Mouse (Mus musculus): ENCODE results near the gene Paqr5. TPM values are rescaled to one million over a fixed set of nuclear protein-coding genes. Genes with fewer than 3 reads are reported as not detected.

The Paqr5 gene
- polyA plus RNA-seq, 2 experiments, result 0.08 to 0.11 TPM

- Histone ChIP-seq H3K27ac (no peak overlapping the region), H3K9me3 (ENCODE audit: control insufficient read depth, low read length) (no peaks in the 10 kb centered on the region), H3K36me3 (replicated peaks; ENCODE audit: control insufficient read depth, insufficient read depth, low read depth) (no peaks in the 10 kb centered on the region), H3K27me3 (ENCODE audit: control insufficient read depth, insufficient read depth, low read length) (no peaks in the 10 kb centered on the region), H3K4me1 (replicated peaks; ENCODE audit: control insufficient read depth in 2 of 2, insufficient read depth in 2 of 2, low read length in 1 of 2) (no peaks in the 10 kb centered on the region), H3K4me3 (ENCODE audit: insufficient read depth in 1 of 2, low read depth in 2 of 2, low read length in 2 of 2) (no peak overlapping the region), H3K4me2 (ENCODE audit: low read depth) (no peak overlapping the region), H3K9ac (replicated peaks) (no peak overlapping the region)
- 55% methylated on average over 6 of the region's 6 CpGs for WGBS (ENCODE audit: insufficient replicate concordance)
- TF ChIP-seq EP300 (IDR thresholded peaks at IDR 0.05; ENCODE audit: low read depth) (no peak), CTCF (IDR thresholded peaks at IDR 0.05; ENCODE audit: low read depth) (no peak)
- peak in 1 of 3 experiments; percentile 5 for DNase-seq (ENCODE audit: low read depth in 3 of 3, low spot score in 3 of 3)
- ATAC-seq (ENCODE audit: insufficient read depth), result no peak
Observed at GRCm38 (mm10) chr9:61999653-62000420, 26.8 kb downstream of the Paqr5 start.

- no peaks in the 10 kb centered on the region for H3K9me3 ChIP-seq (ENCODE audit: control insufficient read depth, low read length)
- H3K27ac ChIP-seq, result no peak overlapping the region
- 55% methylated on average over 6 of the region's 6 CpGs for WGBS (ENCODE audit: insufficient replicate concordance)
- ATAC-seq (ENCODE audit: insufficient read depth) (no peak), DNase-seq (ENCODE audit: low read depth in 3 of 3, low spot score in 3 of 3) (peak in 1 of 3 experiments; percentile 27)
- no peak overlapping the region for H3K4me3 ChIP-seq (ENCODE audit: insufficient read depth in 1 of 2, low read depth in 2 of 2, low read length in 2 of 2)
- H3K4me1 ChIP-seq (replicated peaks; ENCODE audit: control insufficient read depth in 2 of 2, insufficient read depth in 2 of 2, low read length in 1 of 2), result no peaks in the 10 kb centered on the region
- H3K27me3 ChIP-seq (ENCODE audit: control insufficient read depth, insufficient read depth, low read length), result no peaks in the 10 kb centered on the region
- no peak for TF ChIP-seq EP300 (IDR thresholded peaks at IDR 0.05; ENCODE audit: low read depth)
- TF ChIP-seq CTCF (IDR thresholded peaks at IDR 0.05; ENCODE audit: low read depth), result no peak
- no peaks in the 10 kb centered on the region for H3K36me3 ChIP-seq (replicated peaks; ENCODE audit: control insufficient read depth, insufficient read depth, low read depth)
- no peak overlapping the region for H3K4me2 ChIP-seq (ENCODE audit: low read depth)
- no peak overlapping the region for H3K9ac ChIP-seq (replicated peaks)
Observed at GRCm38 (mm10) chr9:61997860-61998259, 28.8 kb downstream of the Paqr5 start.

DNA sequence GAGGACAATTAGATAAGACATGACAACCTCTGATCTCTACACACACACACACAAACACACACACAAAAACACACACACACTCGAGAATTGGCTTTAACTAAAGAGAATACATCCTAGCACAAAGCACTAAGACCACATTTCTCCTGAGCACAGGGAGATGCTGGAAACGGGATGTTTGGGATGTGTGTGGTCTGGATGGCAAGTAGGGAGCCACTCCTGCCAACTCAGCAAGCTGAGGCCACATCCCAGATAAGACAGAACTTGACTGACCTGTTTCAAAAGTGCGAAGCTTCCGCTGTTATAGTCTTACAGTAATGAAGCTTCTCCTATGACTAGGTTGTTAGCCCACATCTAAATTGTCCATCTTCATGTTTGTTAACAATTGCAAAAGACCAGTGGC, 35.5 kb downstream of the Paqr5 start:
- Histone ChIP-seq H3K4me1 (replicated peaks; ENCODE audit: control insufficient read depth in 2 of 2, insufficient read depth in 2 of 2, low read length in 1 of 2) (no peaks in the 10 kb centered on the region), H3K36me3 (replicated peaks; ENCODE audit: control insufficient read depth, insufficient read depth, low read depth) (no peaks in the 10 kb centered on the region), H3K4me3 (ENCODE audit: insufficient read depth in 1 of 2, low read depth in 2 of 2, low read length in 2 of 2) (no peak overlapping the region), H3K4me2 (ENCODE audit: low read depth) (no peak overlapping the region), H3K27me3 (ENCODE audit: control insufficient read depth, insufficient read depth, low read length) (no peaks in the 10 kb centered on the region), H3K9ac (replicated peaks) (no peak overlapping the region), H3K9me3 (ENCODE audit: control insufficient read depth, low read length) (no peaks in the 10 kb centered on the region), H3K27ac (no peak overlapping the region)
- WGBS (ENCODE audit: insufficient replicate concordance), result 50% methylated on average over 4 of the region's 4 CpGs
- DNase-seq (ENCODE audit: low read depth in 3 of 3, low spot score in 3 of 3) (no peak), ATAC-seq (ENCODE audit: insufficient read depth) (no peak)
- TF ChIP-seq EP300 (IDR thresholded peaks at IDR 0.05; ENCODE audit: low read depth) (no peak), CTCF (IDR thresholded peaks at IDR 0.05; ENCODE audit: low read depth) (no peak)

DNA sequence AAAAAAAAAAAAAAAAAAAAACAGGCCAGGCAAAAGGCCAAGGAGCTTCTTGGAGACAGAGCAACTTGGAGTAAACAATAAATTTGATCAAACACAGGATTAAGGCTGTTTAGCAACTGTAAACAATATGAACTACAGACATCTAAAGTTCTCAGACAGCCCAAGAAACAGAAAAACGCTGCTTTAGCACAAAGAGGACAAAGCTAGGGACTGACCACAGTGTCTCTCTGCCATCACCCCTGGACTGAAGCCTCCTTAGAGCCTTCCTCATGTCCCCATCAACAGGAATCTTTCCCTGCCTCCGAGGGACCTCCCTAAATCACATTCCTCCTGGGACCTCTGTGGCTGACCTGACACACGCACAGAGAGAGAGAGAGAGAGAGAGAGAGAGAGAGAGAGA, 35.9 kb downstream of the Paqr5 start:
- no peak overlapping the region for H3K4me3 ChIP-seq (ENCODE audit: insufficient read depth in 1 of 2, low read depth in 2 of 2, low read length in 2 of 2)
- H3K4me2 ChIP-seq (ENCODE audit: low read depth), result no peak overlapping the region
- H3K9me3 ChIP-seq (ENCODE audit: control insufficient read depth, low read length), result no peaks in the 10 kb centered on the region
- TF ChIP-seq CTCF (IDR thresholded peaks at IDR 0.05; ENCODE audit: low read depth) (no peak), EP300 (IDR thresholded peaks at IDR 0.05; ENCODE audit: low read depth) (no peak)
- 39% methylated on average over 3 of the region's 3 CpGs for WGBS (ENCODE audit: insufficient replicate concordance)
- H3K27me3 ChIP-seq (ENCODE audit: control insufficient read depth, insufficient read depth, low read length), result no peaks in the 10 kb centered on the region
- H3K4me1 ChIP-seq (replicated peaks; ENCODE audit: control insufficient read depth in 2 of 2, insufficient read depth in 2 of 2, low read length in 1 of 2), result no peaks in the 10 kb centered on the region
- no peak overlapping the region for H3K27ac ChIP-seq
- no peak for DNase-seq (ENCODE audit: low read depth in 3 of 3, low spot score in 3 of 3)
- H3K36me3 ChIP-seq (replicated peaks; ENCODE audit: control insufficient read depth, insufficient read depth, low read depth), result no peaks in the 10 kb centered on the region
- ATAC-seq (ENCODE audit: insufficient read depth), result no peak
- H3K9ac ChIP-seq (replicated peaks), result no peak overlapping the region

DNA sequence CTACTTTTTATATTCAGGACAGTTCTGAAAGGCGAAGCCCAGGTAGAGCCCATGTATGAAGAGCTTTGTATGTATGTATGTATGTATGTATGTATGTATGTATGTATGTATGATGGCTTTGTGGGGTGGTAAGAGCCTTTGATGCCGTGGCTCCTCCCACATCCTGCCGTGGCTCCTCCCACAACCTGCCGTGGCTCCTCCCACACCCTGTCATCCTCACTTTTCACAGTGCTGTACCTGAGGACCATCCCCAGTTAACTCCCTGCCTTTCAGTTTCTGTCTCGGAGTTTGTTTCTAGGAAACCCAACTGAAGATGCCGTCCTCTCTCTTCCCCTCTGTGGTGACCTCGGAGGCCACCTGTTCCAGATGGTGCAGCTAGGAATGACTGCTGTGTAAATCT, 40.6 kb downstream of the Paqr5 start:
- no peaks in the 10 kb centered on the region for H3K36me3 ChIP-seq (replicated peaks; ENCODE audit: control insufficient read depth, insufficient read depth, low read depth)
- H3K4me2 ChIP-seq (ENCODE audit: low read depth), result no peak overlapping the region
- no peak overlapping the region for H3K27ac ChIP-seq
- no peaks in the 10 kb centered on the region; a peak in 1 of 4 replicates for H3K4me1 ChIP-seq (replicated peaks; ENCODE audit: control insufficient read depth in 2 of 2, insufficient read depth in 2 of 2, low read length in 1 of 2)
- WGBS (ENCODE audit: insufficient replicate concordance), result 53% methylated on average over 7 of the region's 7 CpGs
- H3K4me3 ChIP-seq (ENCODE audit: insufficient read depth in 1 of 2, low read depth in 2 of 2, low read length in 2 of 2), result no peak overlapping the region
- H3K9me3 ChIP-seq (ENCODE audit: control insufficient read depth, low read length), result no peaks in the 10 kb centered on the region
- ATAC-seq (ENCODE audit: insufficient read depth), result no peak
- no peak for TF ChIP-seq CTCF (IDR thresholded peaks at IDR 0.05; ENCODE audit: low read depth)
- TF ChIP-seq EP300 (IDR thresholded peaks at IDR 0.05; ENCODE audit: low read depth), result no peak
- H3K9ac ChIP-seq (replicated peaks), result no peak overlapping the region
- H3K27me3 ChIP-seq (ENCODE audit: control insufficient read depth, insufficient read depth, low read length), result no peaks in the 10 kb centered on the region
- no peak for DNase-seq (ENCODE audit: low read depth in 3 of 3, low spot score in 3 of 3)

All from liver, embryonic 14.5 days (tissue).